Mouse (Mus musculus) megakaryocyte progenitor cell, adult 5-6 weeks (primary cell): ENCODE measurements around the gene Gapvd1. TPM values are rescaled to one million over a fixed set of nuclear protein-coding genes. Genes with fewer than 3 reads are reported as not detected.
"Not testable (repeated sequence)": the region's sequence is repeated elsewhere in the genome, so short reads cannot be mapped to it uniquely, and the experiment has no call there.

Experiments
- ATAC-seq: replicated peaks from 2 replicates; pipeline ENCODE4 v1.8.0; 2016; ENCODE audit warnings: mild to moderate bottlenecking, moderate TSS enrichment, inconsistent platforms; ENCODE audit not compliant: poor library complexity
- total RNA-seq, 2 experiments: library from RNA; stranded (forward) in 1 of 2; stranded (reverse) in 1 of 2; fragments of 157-497, 149-512 nt in 1 of 2; fragments of 200-1000 nt in 1 of 2; gene quantifications; 2 replicates each; pipeline versions ENCODE4 v1.2.3 to v1.2.4; 2015 to 2017

Gapvd1 gene
- 45.4 and 56.7 TPM in 2 replicates for total RNA-seq (2015)
- 73.4 and 83.3 TPM in 2 replicates for total RNA-seq (2017)

DNA sequence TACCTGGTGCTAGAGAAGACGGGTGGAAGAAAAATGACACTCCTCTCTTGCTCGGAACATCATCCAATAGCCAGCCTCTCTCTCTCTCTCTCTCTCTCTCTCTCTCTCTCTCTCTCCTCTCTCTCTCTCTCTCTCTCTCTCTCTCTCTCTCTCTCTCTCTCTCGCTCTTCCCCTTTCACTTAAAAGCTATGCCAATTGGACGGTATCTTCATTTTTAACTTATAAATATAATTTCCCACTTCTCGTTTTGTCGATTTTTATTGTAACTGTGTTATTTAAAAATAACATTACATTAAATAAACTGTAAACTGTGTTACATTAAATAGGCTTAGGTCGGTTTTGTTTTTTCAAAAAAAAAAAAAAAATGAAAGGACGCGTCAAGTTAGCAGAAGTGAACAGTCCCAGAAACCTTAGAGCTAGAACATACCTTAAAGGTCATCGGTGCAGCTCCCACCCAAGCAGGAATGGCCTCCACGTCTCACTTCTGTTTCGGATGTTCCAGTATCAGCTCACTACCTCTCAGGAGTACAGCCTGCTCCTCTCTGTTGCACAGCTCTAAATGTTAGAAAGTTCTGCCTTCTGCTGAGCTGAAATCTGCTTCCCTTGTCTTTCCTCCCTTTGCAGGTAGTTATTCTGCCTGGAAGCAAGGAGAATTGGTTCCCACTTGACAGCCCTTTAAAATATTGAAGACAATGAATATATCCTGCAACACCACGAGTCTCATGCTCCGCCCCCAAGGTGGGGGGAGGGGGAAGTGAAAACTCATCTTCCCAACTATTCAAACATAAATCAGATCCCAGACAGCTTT lies at the start of gene Gapvd1:
Gene Gapvd1 (minus strand): TSS at position 682 of the 808 bp plus-strand sequence.
- peak; percentile 45 for ATAC-seq

DNA sequence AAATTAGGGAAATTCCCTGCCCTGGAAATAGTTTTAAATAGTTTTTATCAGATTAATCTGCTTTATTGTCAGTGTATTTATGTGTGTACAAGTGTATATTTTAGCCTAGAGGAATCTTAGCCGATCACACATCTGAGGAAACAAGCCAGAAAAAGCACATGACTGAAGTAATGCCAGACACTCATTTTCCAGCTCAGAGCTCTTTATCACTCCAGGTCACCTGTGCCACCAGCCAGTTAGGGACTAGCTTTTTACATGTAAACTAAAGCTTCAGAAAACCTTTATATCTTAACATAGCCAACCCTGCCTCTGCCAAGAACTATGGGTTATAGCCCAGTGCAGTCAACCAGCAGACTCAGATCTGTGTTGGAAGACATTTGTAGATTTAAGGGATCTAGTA lies 49.8 kb upstream of the Gapvd1 start:
- peak; percentile 51 for ATAC-seq

DNA sequence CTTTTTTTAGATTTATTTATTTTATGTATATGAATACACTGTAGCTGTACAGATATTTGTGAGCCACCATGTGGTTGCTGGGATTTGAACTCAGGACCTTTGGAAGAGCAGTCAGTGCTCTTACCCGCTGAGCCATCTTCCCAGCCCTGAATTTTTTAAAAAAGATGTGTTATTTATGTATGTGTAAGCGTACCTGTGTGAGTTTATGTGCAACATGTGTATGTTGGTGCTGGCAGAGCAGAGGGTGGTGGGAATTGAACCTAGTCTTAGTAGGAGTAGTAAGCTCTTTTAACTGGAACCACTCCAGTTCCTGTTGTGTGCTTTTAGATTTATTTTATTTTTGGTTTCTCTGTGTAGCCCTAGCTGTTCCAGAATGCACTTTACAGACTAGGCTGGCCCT lies 49.1 kb upstream of the Gapvd1 start:
- ATAC-seq = no peak

DNA sequence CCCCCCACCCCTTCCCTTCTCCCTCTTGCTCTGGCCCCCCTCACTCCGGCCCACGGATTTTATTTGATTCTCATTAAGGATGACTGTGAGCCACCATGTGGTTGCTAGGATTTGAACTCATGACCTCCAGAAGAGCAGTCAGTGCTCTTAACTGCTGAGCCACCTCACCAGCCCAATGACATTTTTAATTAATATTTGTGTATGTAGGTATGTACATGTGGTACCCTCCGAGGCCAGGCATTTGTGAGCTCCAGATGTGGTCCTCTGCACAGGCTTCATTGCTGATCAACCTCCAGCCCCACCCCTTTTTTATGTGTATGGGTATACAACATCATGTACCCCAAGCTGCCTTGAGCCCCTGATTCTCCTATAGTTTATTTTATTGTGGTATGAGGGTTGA lies 48.7 kb upstream of the Gapvd1 start:
- no peak for ATAC-seq

DNA sequence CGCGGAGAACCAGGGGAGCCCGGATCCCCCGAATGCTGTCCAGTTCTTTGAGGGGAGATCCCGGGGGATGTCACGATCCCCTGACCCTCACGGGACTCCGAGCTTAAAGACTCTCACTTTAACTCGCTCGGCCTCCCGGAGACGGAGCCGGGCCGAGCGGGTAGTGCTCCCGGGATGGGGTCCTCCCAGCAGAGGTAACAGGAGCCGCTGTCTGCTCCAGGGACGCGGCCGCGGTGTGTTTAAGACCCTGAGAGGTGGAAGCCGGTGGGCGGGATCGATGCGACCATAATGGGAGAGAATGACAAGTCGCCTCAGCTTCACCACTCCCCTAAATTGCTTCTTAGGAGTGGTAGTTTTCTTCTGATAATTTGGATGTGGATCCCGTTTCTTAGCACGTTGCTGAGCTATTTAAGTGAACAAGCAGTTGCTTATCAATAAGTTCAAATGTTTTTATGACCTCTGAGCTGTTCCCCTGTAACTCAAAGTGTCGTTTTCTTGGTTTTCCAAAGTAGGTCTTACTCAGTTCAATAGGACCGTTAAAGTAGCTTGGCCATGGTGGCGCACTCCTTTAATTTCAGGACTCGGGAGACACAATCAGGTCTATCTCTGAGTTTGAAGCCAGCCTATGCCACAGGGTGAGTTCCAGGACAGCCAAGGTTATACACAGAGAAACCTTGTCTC lies 47.7 kb upstream of the Gapvd1 start:
- peak; percentile 28 for ATAC-seq

DNA sequence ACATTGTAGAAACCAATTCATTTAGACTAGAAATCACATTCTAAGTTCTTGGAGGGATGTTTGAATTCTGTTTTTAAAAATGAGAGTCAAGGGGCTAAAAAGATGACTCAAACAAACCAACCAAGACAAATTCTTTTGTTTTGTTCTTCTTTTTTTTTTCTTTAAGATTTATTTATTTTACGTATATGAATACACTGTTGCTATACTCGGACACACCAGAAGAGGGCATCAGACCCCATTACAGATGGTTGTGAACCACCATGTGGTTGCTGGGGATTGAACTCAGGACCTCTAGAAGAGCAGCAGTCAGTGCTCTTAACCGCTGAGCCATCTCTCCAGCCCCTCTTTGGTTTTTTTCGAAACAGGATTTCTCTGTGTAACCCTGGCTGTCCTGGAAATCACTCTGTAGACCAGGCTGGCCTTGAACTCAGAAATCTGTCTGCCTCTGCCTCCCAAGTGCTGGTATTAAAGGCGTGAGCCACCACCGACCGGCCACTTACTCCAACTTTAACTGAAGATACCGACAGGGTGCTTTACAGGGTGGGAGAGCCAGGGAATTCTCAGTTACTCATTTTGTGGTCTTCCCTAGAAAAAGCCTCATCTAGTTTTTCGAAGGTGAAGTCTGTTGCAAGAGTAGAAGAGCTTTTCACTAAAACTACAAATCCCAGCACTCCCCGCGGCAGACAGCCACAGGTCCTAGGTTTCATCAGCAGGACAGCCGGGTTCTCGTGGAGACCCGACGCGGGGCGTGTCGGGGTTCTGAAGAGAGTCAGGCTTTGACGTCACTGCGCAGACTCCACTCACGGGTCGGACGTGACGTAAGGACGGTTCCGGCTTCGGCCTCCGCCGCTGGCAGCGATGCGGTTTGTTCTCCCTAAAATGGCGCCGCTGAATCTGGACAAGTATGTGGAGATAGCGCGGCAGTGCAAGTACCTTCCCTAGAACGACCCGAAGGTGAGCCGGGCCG lies 46.8 kb upstream of the Gapvd1 start:
- peak; percentile 79 for ATAC-seq

DNA sequence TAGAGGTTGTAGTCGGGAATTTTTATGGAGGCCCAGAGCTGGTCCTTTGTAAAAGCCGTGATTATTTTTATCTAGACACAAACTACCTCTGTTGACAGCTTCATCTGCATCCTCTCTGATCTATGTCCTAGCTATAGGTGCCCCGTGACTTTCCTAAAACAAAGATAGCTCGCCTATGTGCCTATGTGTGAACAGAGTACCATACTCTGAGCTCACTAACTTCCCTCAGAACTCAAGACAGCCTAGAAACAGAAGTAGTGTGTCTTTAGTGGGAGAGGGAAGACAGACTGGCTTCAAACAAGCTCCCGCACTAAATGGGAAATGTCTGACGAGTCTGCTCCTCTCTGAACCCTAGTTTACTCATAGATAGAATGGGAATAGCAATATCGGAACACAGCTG lies 45.3 kb upstream of the Gapvd1 start:
- no peak for ATAC-seq

DNA sequence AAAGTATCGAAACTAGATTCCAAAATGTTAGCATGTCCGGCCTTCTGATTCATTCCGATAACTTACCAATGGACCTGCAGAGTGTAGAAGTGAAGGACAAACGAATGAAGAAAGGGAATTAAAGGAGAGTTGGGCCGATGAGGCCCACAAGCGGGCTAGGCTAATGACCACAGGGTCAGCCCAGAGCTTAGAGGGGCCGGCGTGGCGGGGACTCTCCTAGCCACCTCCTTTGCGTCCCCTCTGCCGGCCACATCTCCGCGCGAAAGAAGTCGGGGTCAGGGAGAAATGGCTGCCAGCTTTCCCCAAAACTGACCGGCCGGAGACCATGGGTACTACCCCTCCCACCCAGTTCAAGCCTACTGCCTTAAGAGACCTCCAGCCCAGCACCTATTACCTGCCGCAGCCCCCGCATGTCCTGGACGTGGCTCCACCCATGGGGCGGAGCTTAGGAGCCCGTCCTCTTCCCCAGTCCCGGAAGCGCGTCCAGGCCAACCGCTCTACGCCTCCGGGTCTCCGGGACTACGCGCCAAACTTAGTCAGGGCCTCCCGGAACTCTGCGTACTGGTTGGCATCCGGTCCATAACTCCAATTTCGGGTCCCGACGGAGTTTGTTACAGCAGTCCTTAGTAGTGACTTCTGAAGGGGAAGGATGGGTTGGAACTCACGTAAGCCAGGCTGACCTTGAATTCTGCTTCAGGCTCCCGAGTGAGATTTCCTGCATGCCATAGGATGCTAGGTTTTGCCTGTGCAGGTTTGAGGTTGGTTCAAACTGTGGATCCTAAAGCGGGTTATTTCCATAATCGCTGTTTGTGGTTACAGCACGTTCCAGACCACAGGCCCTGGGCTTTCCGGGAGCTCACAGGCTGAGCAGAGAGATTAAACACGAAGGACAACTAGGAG lies 44.6 kb upstream of the Gapvd1 start, which contains the start of gene Rabepk:
Gene Rabepk (minus strand): TSS at position 556 of the 900 bp plus-strand sequence.
- peak; percentile 72 for ATAC-seq

DNA sequence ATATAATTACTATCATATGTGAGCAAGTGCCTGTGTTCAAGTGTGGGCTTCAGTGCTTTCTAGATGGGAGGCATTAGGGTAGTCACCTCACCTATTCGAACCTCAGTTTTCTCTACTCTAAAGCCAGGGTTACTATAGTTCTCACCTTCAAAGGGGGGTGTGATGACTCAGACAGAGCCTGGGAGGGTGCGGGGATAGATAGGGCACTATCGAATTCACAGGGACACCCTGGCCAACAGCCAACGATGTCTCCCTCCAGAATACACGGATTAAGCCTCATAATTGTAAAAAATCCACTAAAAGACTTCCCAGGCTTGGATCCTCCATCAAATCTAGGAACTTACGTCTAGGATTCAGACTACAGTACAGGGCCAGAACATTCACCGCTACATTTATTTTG lies 40.4 kb upstream of the Gapvd1 start:
- no peak for ATAC-seq

DNA sequence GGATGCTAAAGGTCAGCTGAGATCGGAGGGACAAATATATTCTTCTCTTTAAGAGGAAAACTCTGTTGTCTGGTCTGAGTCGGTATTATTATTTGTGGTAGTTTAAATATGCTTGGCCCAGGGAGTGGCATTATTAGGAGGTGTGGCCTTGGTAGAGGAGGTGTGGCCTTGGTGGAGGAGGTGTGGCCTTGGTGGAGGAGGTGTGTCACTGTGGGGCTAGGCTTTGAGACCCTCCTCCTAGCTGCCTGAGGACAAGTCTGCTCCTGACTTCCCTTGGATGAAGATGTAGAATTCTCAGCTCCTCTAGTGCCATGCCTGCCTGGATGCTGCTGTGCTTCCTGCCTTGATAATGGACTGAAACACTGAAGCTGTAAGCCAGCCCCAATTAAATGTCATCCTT lies 39.5 kb upstream of the Gapvd1 start:
- ATAC-seq = no peak

DNA sequence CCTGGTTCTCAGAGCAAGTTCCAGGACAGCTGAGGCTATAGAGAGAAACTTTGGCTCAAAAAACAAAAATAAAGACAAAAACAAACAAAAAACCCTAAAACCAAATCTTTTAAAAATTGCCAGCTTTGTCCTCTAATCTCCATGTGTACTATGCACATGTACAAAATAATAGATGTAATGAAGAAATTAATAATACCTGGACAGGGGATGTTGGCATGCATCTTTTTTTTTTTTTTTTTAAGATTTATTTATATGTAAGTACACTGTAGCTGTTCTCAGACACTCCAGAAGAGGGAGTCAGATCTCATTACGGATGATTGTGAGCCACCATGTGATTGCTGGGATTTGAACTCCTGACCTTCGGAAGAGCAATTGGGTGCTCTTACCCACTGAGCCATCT lies 37.5 kb upstream of the Gapvd1 start:
- ATAC-seq = not testable (repeated sequence)

DNA sequence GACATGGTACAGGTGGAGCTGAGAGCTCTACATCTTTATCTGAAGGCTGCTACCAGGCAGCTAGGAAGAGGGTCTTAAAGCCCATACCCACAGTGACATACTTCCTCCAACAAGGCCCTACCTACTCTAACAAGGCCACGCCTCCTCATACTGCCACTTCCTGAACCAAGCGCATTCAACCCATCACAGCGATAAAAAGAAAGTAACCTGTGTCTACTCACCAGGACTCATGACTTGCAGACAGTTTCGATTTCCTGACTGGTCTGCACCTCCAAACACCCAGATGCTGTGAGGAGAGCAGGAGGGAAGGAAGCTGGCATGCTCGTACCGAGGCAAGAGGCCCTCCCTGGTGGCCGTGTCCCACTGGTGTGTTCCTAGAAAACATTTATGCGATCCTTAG lies 35.2 kb upstream of the Gapvd1 start:
- peak; percentile 91 for ATAC-seq

DNA sequence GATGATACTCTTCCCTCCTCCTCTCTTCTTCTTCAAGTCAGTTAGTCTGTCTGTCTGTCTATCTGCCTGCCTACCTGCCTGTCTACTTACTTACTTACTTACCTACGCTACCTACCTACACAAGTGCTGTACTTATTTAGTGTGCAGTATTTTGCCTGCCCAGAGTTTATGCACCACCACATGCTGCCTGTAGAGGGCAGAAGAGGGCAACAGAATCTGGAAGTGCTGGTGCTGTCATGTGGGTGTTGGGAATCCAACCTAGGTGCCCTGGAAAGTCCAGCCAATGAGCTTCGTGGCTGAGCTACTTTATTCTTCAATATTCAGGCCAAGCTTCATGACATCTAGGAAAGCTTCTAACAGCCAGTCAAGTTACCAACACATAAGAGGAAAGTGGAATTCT lies 29.1 kb upstream of the Gapvd1 start:
- peak; percentile 70 for ATAC-seq

DNA sequence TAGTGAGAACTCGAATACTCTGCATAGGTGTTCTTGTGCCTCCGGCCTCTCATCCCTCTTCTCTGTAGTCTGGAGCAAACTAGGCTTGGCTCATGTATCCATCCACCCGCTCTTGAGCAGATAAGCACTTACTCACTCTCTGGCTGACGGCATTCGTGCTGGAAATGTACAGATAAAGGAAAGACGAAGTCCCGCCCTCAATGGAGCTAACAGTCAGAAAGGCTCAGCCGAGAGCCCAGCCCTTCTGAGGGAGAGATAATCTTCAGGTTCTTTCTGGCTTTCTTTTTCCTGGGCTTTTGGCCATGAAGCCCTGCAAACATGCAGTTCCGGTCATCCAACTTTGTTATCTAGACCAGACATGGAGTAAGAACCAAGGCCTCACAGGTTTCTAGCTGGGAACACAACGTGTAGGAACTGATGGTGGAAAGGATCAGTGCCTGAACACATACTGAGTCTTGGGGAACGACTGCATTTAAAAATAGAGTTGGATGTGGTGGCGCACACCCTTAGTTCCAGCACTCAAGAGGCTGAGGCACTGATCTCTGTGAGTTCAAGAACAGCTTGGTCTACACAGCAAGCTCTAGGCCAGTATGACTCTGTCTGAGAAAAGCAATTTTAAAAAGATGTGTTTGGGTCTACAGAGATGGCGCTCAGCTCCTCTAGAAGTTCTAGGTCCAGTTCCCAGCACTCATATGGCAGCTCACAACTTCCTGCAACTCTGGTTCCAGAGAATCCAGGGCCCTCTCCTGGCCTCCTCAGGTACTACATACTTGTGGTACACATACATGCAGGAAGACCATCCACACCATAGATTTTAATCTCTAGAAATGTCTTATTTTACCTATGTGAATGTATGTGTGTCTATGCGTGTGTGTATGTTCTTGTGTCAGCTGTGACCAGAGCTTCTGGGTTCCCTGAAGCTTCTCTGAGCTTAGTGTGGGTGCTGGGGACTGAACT lies 28.3 kb upstream of the Gapvd1 start:
- ATAC-seq = peak; percentile 90

DNA sequence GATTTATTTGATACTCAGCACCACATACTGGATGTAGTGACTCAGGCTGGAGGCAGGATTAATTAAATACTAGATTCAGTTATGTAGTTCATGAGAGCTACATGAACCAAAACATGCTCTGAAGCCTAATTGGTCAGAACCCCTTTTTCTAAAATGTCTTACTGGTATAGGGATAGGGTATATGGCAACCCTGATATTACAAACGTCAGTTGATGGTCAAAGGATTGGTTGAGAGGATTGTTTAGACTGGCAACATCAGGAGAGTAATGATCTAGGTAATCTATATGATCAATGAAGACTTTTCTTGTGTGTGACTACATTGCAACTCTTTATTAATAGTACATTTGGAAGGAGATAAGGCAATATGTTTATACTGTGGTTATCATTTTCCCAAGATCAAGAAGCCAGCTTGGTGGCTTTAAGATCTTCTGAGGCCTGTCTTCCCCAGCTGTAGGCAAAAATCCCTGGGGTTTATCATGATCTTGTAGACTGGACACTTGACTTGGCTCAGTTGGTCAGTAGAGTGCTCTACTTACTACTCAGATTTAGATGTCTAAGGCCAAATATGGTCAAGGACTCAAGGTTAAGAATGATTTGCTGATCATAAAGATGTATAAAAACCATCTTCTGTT lies 22.3 kb upstream of the Gapvd1 start:
- no peak for ATAC-seq

DNA sequence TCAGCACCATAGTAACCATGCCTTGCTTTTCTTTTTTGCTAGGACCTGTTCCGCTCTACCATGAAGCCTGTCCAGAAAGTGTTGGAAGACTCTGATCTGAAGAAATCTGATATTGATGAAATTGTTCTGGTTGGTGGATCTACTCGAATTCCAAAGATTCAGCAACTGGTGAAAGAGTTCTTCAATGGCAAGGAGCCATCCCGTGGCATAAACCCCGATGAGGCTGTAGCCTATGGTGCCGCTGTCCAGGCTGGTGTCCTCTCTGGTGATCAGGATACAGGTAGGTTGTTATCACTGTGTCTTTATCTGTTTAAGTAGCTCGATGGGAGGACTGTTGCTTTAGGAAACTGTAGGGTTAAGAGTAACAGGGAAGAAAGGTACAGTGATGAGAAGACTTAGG lies 19.5 kb upstream of the Gapvd1 start:
- no peak for ATAC-seq

DNA sequence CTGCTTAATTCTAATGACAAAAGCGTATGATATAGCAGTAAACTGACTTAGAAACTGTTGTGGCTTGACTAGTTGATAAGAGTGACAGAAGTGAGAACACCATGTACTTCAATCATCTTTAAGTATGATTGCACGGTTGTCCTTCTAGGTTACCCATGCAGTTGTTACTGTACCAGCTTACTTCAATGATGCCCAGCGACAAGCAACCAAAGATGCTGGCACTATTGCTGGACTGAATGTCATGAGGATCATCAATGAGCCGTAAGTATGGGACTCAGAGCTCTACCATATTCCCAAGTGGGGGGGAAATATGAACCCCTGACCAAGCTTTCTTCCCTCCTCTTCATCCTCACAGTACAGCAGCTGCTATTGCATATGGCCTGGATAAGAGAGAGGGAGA lies 18.6 kb upstream of the Gapvd1 start:
- no peak for ATAC-seq
